Comparison of ENCODE assay signal across 12 mouse cellular contexts in genomic region chr6:148237453-148237852, GRCm38 (mm10).
"Had no signal": no experiment of that assay in that cellular context is flagged by ENCODE, and none has a peak within 500 bp of the region (broad histone marks: within the 10 kb centered on the region; RNA-seq: fewer than 3 reads in every experiment).

No protein-coding gene starts in this region.

- H3K4me3 ChIP-seq: limb, embryonic 12.5 days; liver, embryonic 13.5 days; lung, embryonic 15.5 days; midbrain, embryonic 15.5 days; neural tube, embryonic 13.5 days had no signal

- H3K9ac ChIP-seq: limb, embryonic 12.5 days; liver, embryonic 13.5 days; liver, postnatal 0 days; lung, embryonic 15.5 days; midbrain, embryonic 15.5 days; neural tube, embryonic 13.5 days had no signal

- DNase-seq: kidney, adult 18-20 months; kidney, postnatal 10 days; kidney, postnatal 4 days; liver; liver, embryonic 13.5 days; liver, postnatal 0 days; spleen, adult 18-20 months; thymus, postnatal 4 days had no signal

- H3K36me3 ChIP-seq: limb, embryonic 12.5 days; liver, embryonic 13.5 days; lung, embryonic 15.5 days; midbrain, embryonic 15.5 days; neural tube, embryonic 13.5 days had no signal

- H3K27ac ChIP-seq: limb, embryonic 12.5 days; liver, embryonic 13.5 days; lung, embryonic 15.5 days; midbrain, embryonic 15.5 days; neural tube, embryonic 13.5 days had no signal

- H3K4me1 ChIP-seq: limb, embryonic 12.5 days; liver, embryonic 13.5 days; lung, embryonic 15.5 days; midbrain, embryonic 15.5 days; neural tube, embryonic 13.5 days had no signal

- ATAC-seq: liver, postnatal 0 days; midbrain, embryonic 15.5 days had no signal

- H3K9me3 ChIP-seq: limb, embryonic 12.5 days; liver, embryonic 13.5 days; lung, embryonic 15.5 days; midbrain, embryonic 15.5 days; neural tube, embryonic 13.5 days had no signal

- H3K4me2 ChIP-seq: limb, embryonic 12.5 days; liver, embryonic 13.5 days; lung, embryonic 15.5 days; midbrain, embryonic 15.5 days; neural tube, embryonic 13.5 days had no signal

- H3K27me3 ChIP-seq: limb, embryonic 12.5 days; liver, embryonic 13.5 days; lung, embryonic 15.5 days; midbrain, embryonic 15.5 days; neural tube, embryonic 13.5 days had no signal
